Mouse (Mus musculus): Measurements from ENCODE around the gene Pi4ka. TPM values are rescaled to one million over a fixed set of nuclear protein-coding genes. Genes with fewer than 3 reads are reported as not detected.

Pi4ka gene
- polyA plus RNA-seq, 1 experiment from 2014 or later: 58.1 TPM

DNA sequence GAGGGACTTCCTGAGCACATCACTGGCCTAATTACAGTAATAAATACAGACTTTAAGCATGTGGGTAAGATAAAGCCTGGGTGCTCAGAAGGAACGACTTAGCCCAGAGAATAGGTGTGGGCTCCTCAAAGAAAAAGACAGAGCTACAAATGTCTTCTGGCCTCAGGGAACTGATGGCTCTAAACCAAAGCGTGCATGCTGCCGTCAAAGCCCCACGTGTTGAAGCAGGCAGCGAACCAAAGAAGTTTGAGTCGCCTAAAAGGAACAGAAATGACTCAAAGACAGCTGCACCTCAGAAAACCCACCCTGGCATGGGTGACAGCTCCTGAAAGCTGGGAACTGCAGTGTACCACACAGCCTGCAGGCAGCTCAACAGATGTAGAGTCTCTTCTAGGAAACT is 134.3 kb downstream of the Pi4ka start:
- Histone ChIP-seq H3K9ac (ENCODE audit: low read depth, low read length) (no peak overlapping the region), H3K9me3 (ENCODE audit: control insufficient read depth, low read length) (peaks cover 7% of the 10 kb centered on the region), H3K36me3 (ENCODE audit: control insufficient read depth, insufficient read depth, low read length) (no peaks in the 10 kb centered on the region), H3K4me3 (ENCODE audit: low read length) (no peak overlapping the region), H3K4me1 (ENCODE audit: control insufficient read depth, insufficient read depth, low read depth, low read length) (peaks cover 5% of the 10 kb centered on the region), H3K4me2 (ENCODE audit: low read length) (no peak overlapping the region), H3K27me3 (replicated peaks; ENCODE audit: control insufficient read depth, insufficient read depth, low read length) (no peaks in the 10 kb centered on the region), H3K27ac (ENCODE audit: low read depth, low read length) (no peak overlapping the region)
- WGBS: 83% methylated on average over 6 of the region's 6 CpGs
- ATAC-seq: no peak

DNA sequence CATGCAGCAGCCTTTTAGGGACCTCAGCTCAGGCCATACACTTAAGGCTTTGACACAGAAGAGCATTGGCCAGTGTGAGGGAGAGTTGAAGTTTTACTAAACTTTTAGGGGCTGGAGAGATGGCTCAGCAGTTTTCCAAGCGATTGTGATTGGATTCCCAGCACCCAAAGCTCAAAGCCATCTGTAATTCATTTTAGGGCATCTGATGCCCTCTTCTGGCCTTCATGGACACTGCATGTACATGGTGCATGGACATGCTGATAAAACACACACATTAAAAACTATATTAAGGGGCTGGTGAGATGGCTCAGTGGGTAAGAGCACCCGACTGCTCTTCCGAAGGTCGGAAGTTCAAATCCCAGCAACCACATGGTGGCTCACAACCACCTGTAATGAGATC is 135.0 kb downstream of the Pi4ka start:
- Histone ChIP-seq H3K9me3 (ENCODE audit: control insufficient read depth, low read length) (peaks cover 7% of the 10 kb centered on the region), H3K4me1 (ENCODE audit: control insufficient read depth, insufficient read depth, low read depth, low read length) (no peaks in the 10 kb centered on the region), H3K9ac (ENCODE audit: low read depth, low read length) (no peak overlapping the region), H3K27me3 (replicated peaks; ENCODE audit: control insufficient read depth, insufficient read depth, low read length) (no peaks in the 10 kb centered on the region), H3K36me3 (ENCODE audit: control insufficient read depth, insufficient read depth, low read length) (no peaks in the 10 kb centered on the region), H3K4me3 (ENCODE audit: low read length) (no peak overlapping the region), H3K4me2 (ENCODE audit: low read length) (no peak overlapping the region), H3K27ac (ENCODE audit: low read depth, low read length) (no peak overlapping the region)
- ATAC-seq: no peak
- 76% methylated on average over 4 of the region's 4 CpGs for WGBS

DNA sequence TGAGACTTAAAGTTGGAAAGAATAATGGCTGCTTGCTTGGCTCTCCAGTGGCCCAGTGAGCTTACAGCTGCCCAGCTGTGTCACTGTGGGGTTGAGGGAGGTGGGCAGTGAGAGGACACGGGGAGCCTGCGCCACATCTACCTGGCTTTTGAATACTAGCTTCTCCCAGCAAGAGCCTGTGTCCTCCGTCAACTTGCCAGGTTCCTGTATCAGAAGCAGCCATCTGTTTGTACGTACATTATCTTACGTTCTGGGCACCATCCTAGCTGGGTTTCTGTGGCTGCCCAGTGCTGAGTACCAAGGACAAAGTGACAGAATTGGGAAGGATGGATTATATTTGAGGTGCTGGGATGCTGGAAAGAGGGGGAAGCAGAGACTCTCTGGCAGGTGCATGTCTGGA is 136.2 kb downstream of the Pi4ka start:
- H3K4me3 ChIP-seq (ENCODE audit: low read length): no peak overlapping the region
- no peaks in the 10 kb centered on the region for H3K27me3 ChIP-seq (replicated peaks; ENCODE audit: control insufficient read depth, insufficient read depth, low read length)
- no peak overlapping the region for H3K9ac ChIP-seq (ENCODE audit: low read depth, low read length)
- no peak overlapping the region for H3K27ac ChIP-seq (ENCODE audit: low read depth, low read length)
- no peaks in the 10 kb centered on the region for H3K36me3 ChIP-seq (ENCODE audit: control insufficient read depth, insufficient read depth, low read length)
- no peaks in the 10 kb centered on the region for H3K4me1 ChIP-seq (ENCODE audit: control insufficient read depth, insufficient read depth, low read depth, low read length)
- no peak overlapping the region for H3K4me2 ChIP-seq (ENCODE audit: low read length)
- 91% methylated on average over 5 of the region's 5 CpGs for WGBS
- no peak for ATAC-seq
- H3K9me3 ChIP-seq (ENCODE audit: control insufficient read depth, low read length): peaks cover 7% of the 10 kb centered on the region

DNA sequence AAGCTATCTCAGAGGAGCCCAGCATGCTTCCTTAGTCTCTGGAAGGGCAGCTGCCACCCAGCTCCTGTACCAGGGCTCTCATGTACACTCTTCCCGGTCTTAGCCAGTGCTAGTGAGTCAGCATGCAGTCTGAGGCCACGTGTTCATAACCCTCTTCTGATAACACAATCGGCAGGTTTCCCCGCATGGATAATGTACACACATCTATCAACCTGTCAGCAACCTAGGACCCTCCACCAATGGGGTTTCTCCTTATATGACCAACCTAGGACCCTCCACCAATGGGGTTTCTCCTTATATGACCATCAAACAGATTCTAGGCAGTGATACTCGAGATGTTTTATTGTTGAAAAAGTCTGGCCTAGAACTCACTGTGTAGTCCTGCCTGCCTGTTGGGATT is 138.2 kb downstream of the Pi4ka start:
- WGBS: 63% methylated on average over 5 of the region's 5 CpGs
- Histone ChIP-seq H3K9me3 (ENCODE audit: control insufficient read depth, low read length) (peaks cover 7% of the 10 kb centered on the region), H3K4me3 (ENCODE audit: low read length) (no peak overlapping the region), H3K4me2 (ENCODE audit: low read length) (no peak overlapping the region), H3K27me3 (replicated peaks; ENCODE audit: control insufficient read depth, insufficient read depth, low read length) (no peaks in the 10 kb centered on the region), H3K4me1 (ENCODE audit: control insufficient read depth, insufficient read depth, low read depth, low read length) (no peaks in the 10 kb centered on the region), H3K27ac (ENCODE audit: low read depth, low read length) (no peak overlapping the region), H3K9ac (ENCODE audit: low read depth, low read length) (no peak overlapping the region), H3K36me3 (ENCODE audit: control insufficient read depth, insufficient read depth, low read length) (no peaks in the 10 kb centered on the region)
- ATAC-seq: no peak; the same call in 1 of the 2 replicates

DNA sequence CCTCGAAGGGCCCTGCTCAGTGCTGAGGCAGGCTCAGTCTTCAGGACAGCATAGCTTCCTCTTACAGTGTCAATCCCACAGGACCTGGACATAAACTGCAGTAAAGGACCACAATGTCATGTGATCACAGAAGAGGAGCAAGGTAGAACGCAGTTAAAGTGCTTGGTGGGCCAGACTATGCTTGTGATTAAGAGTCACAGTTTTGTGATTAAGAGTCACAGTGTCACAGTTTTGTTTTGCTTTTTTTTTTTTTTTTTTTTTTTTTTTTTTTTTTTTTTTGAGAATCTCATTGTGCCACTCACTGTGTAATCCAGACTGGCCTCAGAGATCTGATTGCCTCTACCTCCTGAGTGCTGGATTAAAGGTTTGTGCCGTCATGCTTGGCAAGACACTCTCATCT is 140.0 kb downstream of the Pi4ka start:
- 82% methylated on average over 3 of the region's 3 CpGs for WGBS
- Histone ChIP-seq H3K27ac (ENCODE audit: low read depth, low read length) (no peak overlapping the region), H3K27me3 (replicated peaks; ENCODE audit: control insufficient read depth, insufficient read depth, low read length) (no peaks in the 10 kb centered on the region), H3K9ac (ENCODE audit: low read depth, low read length) (no peak overlapping the region), H3K36me3 (ENCODE audit: control insufficient read depth, insufficient read depth, low read length) (no peaks in the 10 kb centered on the region; the same call in 1 of the 2 replicates), H3K4me3 (ENCODE audit: low read length) (no peak overlapping the region), H3K9me3 (ENCODE audit: control insufficient read depth, low read length) (peaks cover 7% of the 10 kb centered on the region), H3K4me1 (ENCODE audit: control insufficient read depth, insufficient read depth, low read depth, low read length) (no peaks in the 10 kb centered on the region), H3K4me2 (ENCODE audit: low read length) (no peak overlapping the region)
- no peak for ATAC-seq

DNA sequence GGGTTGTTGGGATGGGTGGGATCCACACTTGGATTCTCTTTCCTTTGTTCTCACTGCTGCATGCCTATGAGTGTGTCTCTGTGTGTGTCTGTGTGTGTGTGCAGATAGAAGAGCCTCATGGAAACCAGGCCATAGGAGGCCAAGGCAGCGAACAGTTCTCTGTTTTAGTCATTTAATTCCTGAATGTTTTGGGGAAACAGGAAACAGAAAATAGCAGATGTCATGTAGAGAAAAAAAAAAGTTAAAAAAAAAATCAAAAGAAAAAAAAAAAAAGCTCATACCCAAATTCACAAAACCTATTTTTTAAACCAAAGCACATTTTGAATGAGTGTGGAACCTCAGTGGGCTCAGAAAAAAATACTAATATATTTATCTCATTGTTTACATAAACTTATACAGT is 144.8 kb downstream of the Pi4ka start:
- Histone ChIP-seq H3K4me1 (ENCODE audit: control insufficient read depth, insufficient read depth, low read depth, low read length) (no peaks in the 10 kb centered on the region), H3K27me3 (replicated peaks; ENCODE audit: control insufficient read depth, insufficient read depth, low read length) (no peaks in the 10 kb centered on the region), H3K27ac (ENCODE audit: low read depth, low read length) (no peak overlapping the region), H3K4me3 (ENCODE audit: low read length) (no peak overlapping the region), H3K36me3 (ENCODE audit: control insufficient read depth, insufficient read depth, low read length) (peaks cover 19% of the 10 kb centered on the region), H3K9me3 (ENCODE audit: control insufficient read depth, low read length) (no peaks in the 10 kb centered on the region), H3K4me2 (ENCODE audit: low read length) (no peak overlapping the region), H3K9ac (ENCODE audit: low read depth, low read length) (no peak overlapping the region)
- ATAC-seq: no peak
- 87% methylated on average over 1 of the region's 1 CpGs for WGBS

DNA sequence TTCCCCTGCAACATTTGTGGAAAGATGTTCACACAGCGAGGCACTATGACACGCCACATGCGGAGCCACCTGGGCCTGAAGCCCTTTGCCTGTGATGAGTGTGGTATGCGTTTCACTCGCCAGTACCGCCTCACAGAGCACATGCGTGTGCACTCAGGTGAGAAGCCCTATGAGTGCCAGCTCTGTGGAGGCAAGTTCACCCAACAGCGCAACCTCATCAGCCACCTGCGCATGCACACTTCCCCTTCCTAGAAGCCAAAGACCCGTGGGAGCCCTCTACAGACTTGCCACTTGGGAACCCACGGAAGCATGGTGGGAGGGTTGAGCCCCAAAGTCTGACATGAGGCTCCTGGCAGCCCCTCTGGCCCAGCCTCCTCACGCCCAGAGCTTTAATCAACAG is 147.2 kb downstream of the Pi4ka start:
- WGBS: 94% methylated on average over 12 of the region's 12 CpGs
- no peak overlapping the region for H3K27ac ChIP-seq (ENCODE audit: low read depth, low read length)
- no peak overlapping the region for H3K4me2 ChIP-seq (ENCODE audit: low read length)
- no peak overlapping the region for H3K9ac ChIP-seq (ENCODE audit: low read depth, low read length)
- no peaks in the 10 kb centered on the region for H3K27me3 ChIP-seq (replicated peaks; ENCODE audit: control insufficient read depth, insufficient read depth, low read length)
- no peaks in the 10 kb centered on the region for H3K9me3 ChIP-seq (ENCODE audit: control insufficient read depth, low read length)
- H3K4me1 ChIP-seq (ENCODE audit: control insufficient read depth, insufficient read depth, low read depth, low read length): peaks cover 4% of the 10 kb centered on the region
- peaks cover 22% of the 10 kb centered on the region for H3K36me3 ChIP-seq (ENCODE audit: control insufficient read depth, insufficient read depth, low read length)
- H3K4me3 ChIP-seq (ENCODE audit: low read length): no peak overlapping the region
- no peak for ATAC-seq

DNA sequence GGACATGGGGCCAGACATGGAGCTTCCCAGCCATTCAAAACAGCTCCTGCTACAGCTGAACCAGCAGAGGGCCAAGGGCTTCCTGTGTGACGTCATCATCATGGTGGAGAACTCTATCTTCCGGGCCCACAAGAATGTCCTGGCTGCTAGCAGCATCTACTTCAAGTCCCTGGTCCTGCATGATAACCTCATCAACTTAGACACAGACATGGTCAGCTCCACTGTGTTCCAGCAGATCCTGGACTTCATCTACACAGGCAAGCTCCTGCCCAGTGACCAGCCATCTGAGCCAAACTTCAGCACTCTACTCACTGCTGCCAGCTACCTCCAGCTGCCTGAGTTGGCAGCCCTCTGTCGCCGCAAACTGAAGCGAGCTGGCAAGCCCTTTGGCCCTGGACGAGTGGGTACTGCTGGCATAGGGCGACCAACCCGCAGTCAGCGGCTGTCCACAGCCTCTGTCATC is 148.7 kb downstream of the Pi4ka start:
- H3K9ac ChIP-seq (ENCODE audit: low read depth, low read length): no peak overlapping the region
- peaks cover 22% of the 10 kb centered on the region for H3K36me3 ChIP-seq (ENCODE audit: control insufficient read depth, insufficient read depth, low read length)
- H3K4me3 ChIP-seq (ENCODE audit: low read length): no peak overlapping the region
- no peak overlapping the region for H3K27ac ChIP-seq (ENCODE audit: low read depth, low read length)
- no peaks in the 10 kb centered on the region for H3K9me3 ChIP-seq (ENCODE audit: control insufficient read depth, low read length)
- peak; percentile 22; the same call in 1 of the 2 replicates for ATAC-seq
- H3K4me1 ChIP-seq (ENCODE audit: control insufficient read depth, insufficient read depth, low read depth, low read length): peaks cover 10% of the 10 kb centered on the region
- H3K4me2 ChIP-seq (ENCODE audit: low read length): no peak overlapping the region
- 79% methylated on average over 9 of the region's 9 CpGs for WGBS
- H3K27me3 ChIP-seq (replicated peaks; ENCODE audit: control insufficient read depth, insufficient read depth, low read length): no peaks in the 10 kb centered on the region

DNA sequence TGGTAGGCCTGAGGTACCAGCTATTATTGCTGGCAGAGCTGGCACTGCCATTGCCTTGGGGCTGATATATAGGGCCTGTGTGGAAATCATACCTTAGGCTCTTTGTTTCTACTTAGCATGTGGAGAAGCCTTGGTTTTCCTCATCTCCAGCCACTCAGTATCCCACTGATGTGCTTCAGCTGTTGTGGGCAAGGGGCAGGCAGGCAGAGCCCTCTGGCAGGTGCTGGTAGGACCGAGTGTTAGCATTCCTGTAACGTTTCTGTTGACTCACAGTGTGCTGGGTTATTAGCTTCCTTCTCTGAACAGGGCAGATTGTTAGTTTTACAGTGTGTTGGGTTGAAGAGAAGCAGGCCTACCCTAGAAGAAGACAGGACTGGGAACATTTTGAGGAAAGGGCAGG is 150.8 kb downstream of the Pi4ka start:
- no peaks in the 10 kb centered on the region for H3K27me3 ChIP-seq (replicated peaks; ENCODE audit: control insufficient read depth, insufficient read depth, low read length)
- H3K4me1 ChIP-seq (ENCODE audit: control insufficient read depth, insufficient read depth, low read depth, low read length): peaks cover 21% of the 10 kb centered on the region
- no peak overlapping the region for H3K4me3 ChIP-seq (ENCODE audit: low read length)
- no peak overlapping the region for H3K4me2 ChIP-seq (ENCODE audit: low read length)
- no peak overlapping the region for H3K27ac ChIP-seq (ENCODE audit: low read depth, low read length)
- no peak for ATAC-seq
- H3K9me3 ChIP-seq (ENCODE audit: control insufficient read depth, low read length): no peaks in the 10 kb centered on the region
- H3K36me3 ChIP-seq (ENCODE audit: control insufficient read depth, insufficient read depth, low read length): peaks cover 22% of the 10 kb centered on the region
- 77% methylated on average over 2 of the region's 2 CpGs for WGBS
- H3K9ac ChIP-seq (ENCODE audit: low read depth, low read length): no peak overlapping the region

DNA sequence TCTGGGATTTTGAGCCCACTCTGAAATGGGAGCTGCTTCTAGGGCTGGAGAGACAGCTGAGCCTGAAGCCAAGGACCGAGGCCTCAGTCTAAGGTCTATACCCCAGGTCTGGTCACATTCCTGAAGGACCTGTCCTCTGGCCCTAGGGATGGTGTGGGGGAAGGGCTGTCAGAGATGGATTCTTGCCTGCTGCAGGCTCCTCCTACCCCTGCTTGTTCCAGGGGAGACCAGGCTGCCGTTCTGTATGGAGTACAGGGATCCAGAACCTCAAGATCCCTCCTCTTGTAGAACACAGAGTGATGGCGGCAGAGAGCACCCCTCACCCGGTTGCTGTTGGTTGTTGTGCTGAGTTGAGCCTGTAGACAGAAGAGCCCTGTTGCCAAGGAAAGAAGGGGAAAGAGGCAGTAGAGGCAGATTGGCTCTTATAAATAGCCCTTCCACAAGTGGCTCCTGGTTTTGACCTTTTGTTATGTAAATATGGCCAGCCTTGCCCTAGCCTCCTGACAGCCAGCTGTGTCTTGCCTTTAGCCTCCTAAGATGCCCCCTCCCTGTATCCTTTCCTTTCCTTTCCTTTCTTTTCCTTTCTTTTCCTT is 152.0 kb downstream of the Pi4ka start:
- WGBS: 16% methylated on average over 4 of the region's 4 CpGs
- Histone ChIP-seq H3K9me3 (ENCODE audit: control insufficient read depth, low read length) (no peaks in the 10 kb centered on the region), H3K27me3 (replicated peaks; ENCODE audit: control insufficient read depth, insufficient read depth, low read length) (no peaks in the 10 kb centered on the region), H3K4me2 (ENCODE audit: low read length) (no peak overlapping the region), H3K4me3 (ENCODE audit: low read length) (no peak overlapping the region), H3K36me3 (ENCODE audit: control insufficient read depth, insufficient read depth, low read length) (peaks cover 22% of the 10 kb centered on the region), H3K9ac (ENCODE audit: low read depth, low read length) (no peak overlapping the region), H3K4me1 (ENCODE audit: control insufficient read depth, insufficient read depth, low read depth, low read length) (peaks cover 21% of the 10 kb centered on the region), H3K27ac (ENCODE audit: low read depth, low read length) (no peak overlapping the region)
- no peak for ATAC-seq

Data from hindbrain, embryonic 16.5 days (tissue).